Mouse (Mus musculus): ENCODE data around the gene Hs2st1. TPM values are rescaled to one million over a fixed set of nuclear protein-coding genes. Genes with fewer than 3 reads are reported as not detected.
"Not testable (repeated sequence)": the region's sequence is repeated elsewhere in the genome, so short reads cannot be mapped to it uniquely, and the experiment has no call there.

The Hs2st1 gene
- polyA plus RNA-seq, 1 experiment from 2014 or later, result 16.3 TPM

GRCm38 (mm10) chr3:144608090-144608489 is 38.1 kb upstream of the Hs2st1 start:
- H3K4me3 ChIP-seq (replicated peaks; ENCODE audit: low read length), result no peak overlapping the region
- peaks cover 18% of the 10 kb centered on the region for H3K4me1 ChIP-seq (replicated peaks; ENCODE audit: control insufficient read depth, insufficient read depth, low read length)
- no peaks in the 10 kb centered on the region for H3K9me3 ChIP-seq (ENCODE audit: control insufficient read depth, low read length)
- no peak overlapping the region for H3K9ac ChIP-seq (replicated peaks; ENCODE audit: low read depth, low read length)
- no peak overlapping the region for H3K27ac ChIP-seq (ENCODE audit: low read length)
- no peaks in the 10 kb centered on the region for H3K36me3 ChIP-seq (ENCODE audit: control insufficient read depth, insufficient read depth)
- no peak overlapping the region for H3K4me2 ChIP-seq (ENCODE audit: low read length)
- ATAC-seq, result no peak
- no peaks in the 10 kb centered on the region for H3K27me3 ChIP-seq (replicated peaks; ENCODE audit: control insufficient read depth, insufficient read depth, low read length)
- WGBS, result 97% methylated on average over 5 of the region's 5 CpGs

GRCm38 (mm10) chr3:144606449-144606848 is 36.5 kb upstream of the Hs2st1 start:
- 74% methylated on average over 4 of the region's 4 CpGs for WGBS
- Histone ChIP-seq H3K36me3 (ENCODE audit: control insufficient read depth, insufficient read depth) (no peaks in the 10 kb centered on the region), H3K27me3 (replicated peaks; ENCODE audit: control insufficient read depth, insufficient read depth, low read length) (no peaks in the 10 kb centered on the region)

GRCm38 (mm10) chr3:144605811-144606210 is 35.8 kb upstream of the Hs2st1 start:
- not testable (repeated sequence) for H3K27me3 ChIP-seq (replicated peaks; ENCODE audit: control insufficient read depth, insufficient read depth, low read length); H3K4me1 ChIP-seq (replicated peaks; ENCODE audit: control insufficient read depth, insufficient read depth, low read length); H3K9me3 ChIP-seq (ENCODE audit: control insufficient read depth, low read length); ATAC-seq; H3K27ac ChIP-seq (ENCODE audit: low read length); H3K36me3 ChIP-seq (ENCODE audit: control insufficient read depth, insufficient read depth); H3K4me3 ChIP-seq (replicated peaks; ENCODE audit: low read length); H3K9ac ChIP-seq (replicated peaks; ENCODE audit: low read depth, low read length); H3K4me2 ChIP-seq (ENCODE audit: low read length)
- 70% methylated on average over 7 of the region's 7 CpGs for WGBS

More at GRCm38 (mm10) chr3:144606449-144606848, 36.5 kb upstream of the Hs2st1 start:
- no peak overlapping the region for H3K9ac ChIP-seq (replicated peaks; ENCODE audit: low read depth, low read length)
- no peak overlapping the region for H3K4me3 ChIP-seq (replicated peaks; ENCODE audit: low read length)
- peaks cover 10% of the 10 kb centered on the region for H3K4me1 ChIP-seq (replicated peaks; ENCODE audit: control insufficient read depth, insufficient read depth, low read length)
- H3K4me2 ChIP-seq (ENCODE audit: low read length), result no peak overlapping the region
- H3K9me3 ChIP-seq (ENCODE audit: control insufficient read depth, low read length), result no peaks in the 10 kb centered on the region
- H3K27ac ChIP-seq (ENCODE audit: low read length), result no peak overlapping the region
- no peak for ATAC-seq

GRCm38 (mm10) chr3:144604205-144604604 is 34.2 kb upstream of the Hs2st1 start:
- H3K9ac ChIP-seq (replicated peaks; ENCODE audit: low read depth, low read length), result no peak overlapping the region
- no peaks in the 10 kb centered on the region for H3K9me3 ChIP-seq (ENCODE audit: control insufficient read depth, low read length)
- no peak for ATAC-seq
- H3K36me3 ChIP-seq (ENCODE audit: control insufficient read depth, insufficient read depth), result no peaks in the 10 kb centered on the region
- H3K27me3 ChIP-seq (replicated peaks; ENCODE audit: control insufficient read depth, insufficient read depth, low read length), result no peaks in the 10 kb centered on the region
- H3K4me1 ChIP-seq (replicated peaks; ENCODE audit: control insufficient read depth, insufficient read depth, low read length), result no peaks in the 10 kb centered on the region
- H3K27ac ChIP-seq (ENCODE audit: low read length), result no peak overlapping the region
- no peak overlapping the region for H3K4me3 ChIP-seq (replicated peaks; ENCODE audit: low read length)
- H3K4me2 ChIP-seq (ENCODE audit: low read length), result no peak overlapping the region
- WGBS, result 67% methylated on average over 7 of the region's 7 CpGs

- Histone ChIP-seq H3K4me3 (replicated peaks; ENCODE audit: low read length) (no peak overlapping the region), H3K9me3 (ENCODE audit: control insufficient read depth, low read length) (no peaks in the 10 kb centered on the region)
- WGBS, result 96% methylated on average over 3 of the region's 3 CpGs
Observed at GRCm38 (mm10) chr3:144603558-144603957, 33.6 kb upstream of the Hs2st1 start.

GRCm38 (mm10) chr3:144602819-144603218 is 32.8 kb upstream of the Hs2st1 start:
- ATAC-seq, result no peak
- WGBS, result 86% methylated on average over 7 of the region's 7 CpGs
- H3K4me1 ChIP-seq (replicated peaks; ENCODE audit: control insufficient read depth, insufficient read depth, low read length), result peaks cover 4% of the 10 kb centered on the region; the same call in 1 of the 2 replicates
- H3K27me3 ChIP-seq (replicated peaks; ENCODE audit: control insufficient read depth, insufficient read depth, low read length), result no peaks in the 10 kb centered on the region
- no peak overlapping the region for H3K4me3 ChIP-seq (replicated peaks; ENCODE audit: low read length)
- H3K9me3 ChIP-seq (ENCODE audit: control insufficient read depth, low read length), result no peaks in the 10 kb centered on the region
- H3K4me2 ChIP-seq (ENCODE audit: low read length), result no peak overlapping the region
- H3K36me3 ChIP-seq (ENCODE audit: control insufficient read depth, insufficient read depth), result no peaks in the 10 kb centered on the region
- no peak overlapping the region for H3K9ac ChIP-seq (replicated peaks; ENCODE audit: low read depth, low read length)
- no peak overlapping the region for H3K27ac ChIP-seq (ENCODE audit: low read length)

More at GRCm38 (mm10) chr3:144603558-144603957, 33.6 kb upstream of the Hs2st1 start:
- Histone ChIP-seq H3K4me2 (ENCODE audit: low read length) (no peak overlapping the region), H3K4me1 (replicated peaks; ENCODE audit: control insufficient read depth, insufficient read depth, low read length) (no peaks in the 10 kb centered on the region), H3K36me3 (ENCODE audit: control insufficient read depth, insufficient read depth) (no peaks in the 10 kb centered on the region), H3K27me3 (replicated peaks; ENCODE audit: control insufficient read depth, insufficient read depth, low read length) (no peaks in the 10 kb centered on the region), H3K9ac (replicated peaks; ENCODE audit: low read depth, low read length) (no peak overlapping the region), H3K27ac (ENCODE audit: low read length) (no peak overlapping the region)
- no peak for ATAC-seq

GRCm38 (mm10) chr3:144602413-144602812 is 32.4 kb upstream of the Hs2st1 start:
- Histone ChIP-seq H3K4me1 (replicated peaks; ENCODE audit: control insufficient read depth, insufficient read depth, low read length) (peaks cover 6% of the 10 kb centered on the region; the same call in 1 of the 2 replicates), H3K9ac (replicated peaks; ENCODE audit: low read depth, low read length) (no peak overlapping the region), H3K4me3 (replicated peaks; ENCODE audit: low read length) (no peak overlapping the region), H3K4me2 (ENCODE audit: low read length) (no peak overlapping the region), H3K9me3 (ENCODE audit: control insufficient read depth, low read length) (no peaks in the 10 kb centered on the region), H3K27ac (ENCODE audit: low read length) (no peak overlapping the region), H3K27me3 (replicated peaks; ENCODE audit: control insufficient read depth, insufficient read depth, low read length) (no peaks in the 10 kb centered on the region), H3K36me3 (ENCODE audit: control insufficient read depth, insufficient read depth) (no peaks in the 10 kb centered on the region)
- WGBS, result 82% methylated on average over 4 of the region's 4 CpGs
- no peak for ATAC-seq

GRCm38 (mm10) chr3:144597790-144598467 is 27.9 kb upstream of the Hs2st1 start:
- H3K4me2 ChIP-seq (ENCODE audit: low read length), result no peak overlapping the region
- WGBS, result 8% methylated on average over 12 of the region's 12 CpGs
- H3K36me3 ChIP-seq (ENCODE audit: control insufficient read depth, insufficient read depth), result no peaks in the 10 kb centered on the region

GRCm38 (mm10) chr3:144597121-144597520 is 27.1 kb upstream of the Hs2st1 start:
- no peak overlapping the region for H3K27ac ChIP-seq (ENCODE audit: low read length)
- H3K27me3 ChIP-seq (replicated peaks; ENCODE audit: control insufficient read depth, insufficient read depth, low read length), result no peaks in the 10 kb centered on the region
- ATAC-seq, result peak; percentile 87
- no peaks in the 10 kb centered on the region for H3K36me3 ChIP-seq (ENCODE audit: control insufficient read depth, insufficient read depth)
- H3K4me3 ChIP-seq (replicated peaks; ENCODE audit: low read length), result no peak overlapping the region
- WGBS, result 13% methylated on average over 4 of the region's 4 CpGs
- H3K9me3 ChIP-seq (ENCODE audit: control insufficient read depth, low read length), result no peaks in the 10 kb centered on the region
- H3K4me1 ChIP-seq (replicated peaks; ENCODE audit: control insufficient read depth, insufficient read depth, low read length), result peaks cover 9% of the 10 kb centered on the region; the same call in 1 of the 2 replicates
- H3K9ac ChIP-seq (replicated peaks; ENCODE audit: low read depth, low read length), result no peak overlapping the region
- no peak overlapping the region for H3K4me2 ChIP-seq (ENCODE audit: low read length)

More at GRCm38 (mm10) chr3:144597790-144598467, 27.9 kb upstream of the Hs2st1 start:
- Histone ChIP-seq H3K9ac (replicated peaks; ENCODE audit: low read depth, low read length) (no peak overlapping the region), H3K4me1 (replicated peaks; ENCODE audit: control insufficient read depth, insufficient read depth, low read length) (peaks cover 9% of the 10 kb centered on the region; the same call in 1 of the 2 replicates), H3K4me3 (replicated peaks; ENCODE audit: low read length) (no peak overlapping the region), H3K27ac (ENCODE audit: low read length) (no peak overlapping the region), H3K9me3 (ENCODE audit: control insufficient read depth, low read length) (no peaks in the 10 kb centered on the region), H3K27me3 (replicated peaks; ENCODE audit: control insufficient read depth, insufficient read depth, low read length) (no peaks in the 10 kb centered on the region)
- peak; percentile 69 for ATAC-seq

Data from forebrain, embryonic 16.5 days (tissue).